Mouse (Mus musculus): ENCODE data around the gene F11r.

- TF ChIP-seq CTCF (conservative IDR thresholded peaks at IDR 0.05; ENCODE audit: low read length) (no peak), POU5F1 (IDR thresholded peaks at IDR 0.05; ENCODE audit: borderline replicate concordance, low read length) (no peak), NANOG (IDR thresholded peaks at IDR 0.05; ENCODE audit: borderline replicate concordance, low read length) (no peak)
These were observed 25.8 kb downstream of the F11r start for GRCm38 (mm10) chr1:171463133-171463532.
